Mouse (Mus musculus) midbrain, postnatal 0 days (tissue): ENCODE measurements around the gene Tns1. TPM values are rescaled to one million over a fixed set of nuclear protein-coding genes. Genes with fewer than 3 reads are reported as not detected.

Experiments used
- ATAC-seq: fragments of 200-750 bp; cut with Nextera tagmentation; 2 replicates; pipeline ENCODE4 v1.8.0; 2017; ENCODE audit warnings: moderate number of reproducible peaks, mild to moderate bottlenecking, moderate TSS enrichment, moderate library complexity; ENCODE audit not compliant: low FRiP score
- DNase-seq: peaks from one replicate; pipeline ENCODE4 v3.0.0-alpha.2; 2015; ENCODE audit warnings: low spot score
- H3K27ac ChIP-seq: fragments of 300-500 bp; sonication (generic); 2 replicates; pipeline ENCODE4 v1.5.1; 2014; ENCODE audit warnings: low read depth, mild to moderate bottlenecking, low read length, mixed read lengths
- H3K27me3 ChIP-seq: fragments of 300-500 bp; sonication (generic); 2 replicates; pipeline ENCODE4 v1.6.1; 2014; ENCODE audit warnings: low read length, control low read depth, mixed read lengths; ENCODE audit not compliant: insufficient read depth
- H3K36me3 ChIP-seq: fragments of 300-500 bp; sonication (generic); 2 replicates; pipeline ENCODE4 v1.6.1; 2014; ENCODE audit warnings: low read length, control low read depth, mixed read lengths; ENCODE audit not compliant: insufficient read depth
- H3K4me1 ChIP-seq: fragments of 300-500 bp; sonication (generic); 2 replicates; pipeline ENCODE4 v1.6.1; 2014; ENCODE audit warnings: mild to moderate bottlenecking, control low read depth, antibody characterized with exemption, low read length, mixed read lengths; ENCODE audit not compliant: insufficient read depth
- H3K4me2 ChIP-seq: fragments of 300-500 bp; sonication (generic); 2 replicates; pipeline ENCODE4 v1.6.1; 2014; ENCODE audit warnings: low read depth, mild to moderate bottlenecking, low read length, mixed read lengths; ENCODE audit not compliant: poor library complexity, severe bottlenecking
- H3K4me3 ChIP-seq: fragments of 300-500 bp; sonication (generic); 2 replicates; pipeline ENCODE4 v1.5.1; 2014; ENCODE audit warnings: low read depth, mild to moderate bottlenecking, low read length, moderate library complexity
- H3K9ac ChIP-seq: fragments of 300-500 bp; sonication (generic); replicated peaks from 2 replicates; pipeline ENCODE4 v1.6.1; 2014; ENCODE audit warnings: mild to moderate bottlenecking, low read length, moderate library complexity, mixed read lengths; ENCODE audit not compliant: poor library complexity, severe bottlenecking
- H3K9me3 ChIP-seq: fragments of 300-500 bp; sonication (generic); 2 replicates; pipeline ENCODE4 v1.6.1; 2016; ENCODE audit warnings: low read length, control low read depth
- CTCF ChIP-seq: IDR thresholded peaks from 2 replicates; pipeline ENCODE4 v1.5.1; 2016; ENCODE audit warnings: antibody characterized with exemption, mild to moderate bottlenecking
- WGBS: fragments of 180-500 bp; shearing (Covaris S2); extraction: QIAGEN DNeasy Blood & Tissue Kit; methylation state at CpG from one replicate; pipeline ENCODE4 v1.1.7; 2014; 5-methylcytosine and 5-hydroxymethylcytosine counted together
- polyA plus RNA-seq: library from polyadenylated mRNA; unstranded; fragments of >200 nt; fragmentation: Nextera tagmentation; extraction: Ambion mirVana; gene quantifications from 2 replicates; pipeline ENCODE4 v1.2.1, GENCODE M21; 2015
- total RNA-seq: library from RNA; depleted of rRNA; stranded (reverse); fragments of >200 nt; gene quantifications from 2 replicates; pipeline ENCODE4 v1.2.3, GENCODE M21; 2014

Gene Tns1
- total and polyA plus RNA-seq, 2 experiments from 2014 or later = 9.8 to 31.5 TPM

GRCm38 (mm10) chr1:74033407-74033806 is 90.8 kb downstream of the Tns1 start:
- Histone ChIP-seq H3K4me2 (no peak overlapping the region), H3K27me3 (peaks cover 7% of the 10 kb centered on the region; the same call in 1 of the 2 replicates), H3K4me1 (0 out of 2 replicates have a peak, but pooled peaks cover 4% of the 10 kb centered on the region), H3K9ac (no peak overlapping the region), H3K4me3 (no peak overlapping the region), H3K36me3 (no peaks in the 10 kb centered on the region), H3K27ac (no peak overlapping the region), H3K9me3 (no peaks in the 10 kb centered on the region)
- no peak for ATAC-seq
- 84% methylated on average over 4 of the region's 4 CpGs for WGBS
- DNase-seq = no peak
- no peak for TF ChIP-seq CTCF

GRCm38 (mm10) chr1:74032966-74033365 is 91.3 kb downstream of the Tns1 start:
- Histone ChIP-seq H3K4me1 (0 out of 2 replicates have a peak, but pooled peaks cover 6% of the 10 kb centered on the region), H3K9me3 (no peaks in the 10 kb centered on the region), H3K27ac (no peak overlapping the region), H3K4me2 (no peak overlapping the region), H3K4me3 (no peak overlapping the region), H3K9ac (no peak overlapping the region), H3K36me3 (no peaks in the 10 kb centered on the region), H3K27me3 (peaks cover 7% of the 10 kb centered on the region; the same call in 1 of the 2 replicates)
- WGBS = 78% methylated on average over 5 of the region's 5 CpGs
- ATAC-seq (no peak), DNase-seq (no peak)
- TF ChIP-seq CTCF = no peak

- no peak for TF ChIP-seq CTCF
- Histone ChIP-seq H3K36me3 (no peaks in the 10 kb centered on the region), H3K27me3 (0 out of 2 replicates have a peak, but pooled peaks cover 5% of the 10 kb centered on the region), H3K9me3 (no peaks in the 10 kb centered on the region), H3K27ac (no peak overlapping the region), H3K4me2 (no peak overlapping the region), H3K4me1 (0 out of 2 replicates have a peak, but pooled peaks cover 4% of the 10 kb centered on the region), H3K4me3 (no peak overlapping the region), H3K9ac (no peak overlapping the region)
- WGBS = 79% methylated on average over 9 of the region's 9 CpGs
- ATAC-seq (no peak), DNase-seq (no peak)
These were observed 92.3 kb downstream of the Tns1 start for GRCm38 (mm10) chr1:74031771-74032609.

- H3K4me3 ChIP-seq = no peak overlapping the region
- H3K9ac ChIP-seq = no peak overlapping the region
- DNase-seq (peak; percentile 78), ATAC-seq (no peak)
- peak overlapping the region; percentile 9; the same call in 1 of the 2 replicates for H3K27ac ChIP-seq
- no peaks in the 10 kb centered on the region for H3K27me3 ChIP-seq
- no peaks in the 10 kb centered on the region for H3K36me3 ChIP-seq
- H3K9me3 ChIP-seq = no peaks in the 10 kb centered on the region
- H3K4me1 ChIP-seq = 0 out of 2 replicates have a peak, but pooled peaks cover 3% of the 10 kb centered on the region
- H3K4me2 ChIP-seq = no peak overlapping the region
- TF ChIP-seq CTCF = no peak
- WGBS = 35% methylated on average over 3 of the region's 3 CpGs
These were observed 93.3 kb downstream of the Tns1 start for GRCm38 (mm10) chr1:74030901-74031360.

DNA sequence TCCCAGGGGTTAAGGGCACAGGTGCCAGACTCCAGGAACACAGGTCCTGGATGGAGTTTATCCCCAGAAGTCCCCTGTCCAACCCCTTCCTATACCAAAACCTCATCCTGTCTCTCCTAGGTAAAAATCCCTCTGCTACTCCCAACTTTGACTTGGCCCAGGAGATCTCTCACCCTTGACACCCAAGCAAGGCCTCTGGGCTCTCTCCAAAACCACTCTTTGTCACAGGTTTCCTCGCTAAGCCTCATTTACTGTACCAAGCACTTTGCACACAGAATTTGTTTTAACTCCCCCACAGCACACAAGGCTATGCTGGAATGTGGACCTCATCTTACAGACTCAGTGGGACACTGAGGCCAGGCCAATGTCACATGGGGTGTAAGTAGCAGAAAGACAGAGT is 94.0 kb downstream of the Tns1 start:
- Histone ChIP-seq H3K4me1 (0 out of 2 replicates have a peak, but pooled peaks cover 3% of the 10 kb centered on the region), H3K27ac (no peak overlapping the region), H3K9me3 (no peaks in the 10 kb centered on the region), H3K9ac (no peak overlapping the region), H3K36me3 (no peaks in the 10 kb centered on the region), H3K4me3 (no peak overlapping the region), H3K27me3 (no peaks in the 10 kb centered on the region), H3K4me2 (no peak overlapping the region)
- ATAC-seq (no peak), DNase-seq (no peak)
- TF ChIP-seq CTCF = no peak
- WGBS = 88% methylated on average over 1 of the region's 1 CpGs

DNA sequence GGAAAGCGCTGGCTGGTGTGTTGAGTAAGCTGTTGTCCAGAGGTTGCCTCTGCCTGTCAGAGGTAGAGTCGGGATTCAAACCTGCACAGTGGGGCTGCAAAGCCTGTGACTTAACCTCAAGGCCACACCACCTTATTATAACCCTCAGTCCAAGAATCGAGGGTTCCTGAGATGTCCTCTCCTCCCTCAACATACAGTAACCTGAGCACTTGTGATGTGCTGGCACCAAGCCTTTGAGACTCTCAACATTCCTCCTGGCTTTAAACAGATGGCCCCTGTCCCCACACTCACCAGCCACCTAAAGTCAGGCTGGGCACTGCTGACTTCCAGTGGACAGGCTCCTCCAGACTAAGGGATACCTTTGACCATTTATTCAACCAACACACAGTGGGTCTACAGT is 94.6 kb downstream of the Tns1 start:
- Histone ChIP-seq H3K4me1 (0 out of 2 replicates have a peak, but pooled peaks cover 3% of the 10 kb centered on the region), H3K9me3 (no peaks in the 10 kb centered on the region), H3K27me3 (no peaks in the 10 kb centered on the region), H3K4me3 (no peak overlapping the region), H3K36me3 (no peaks in the 10 kb centered on the region), H3K4me2 (no peak overlapping the region), H3K27ac (no peak overlapping the region), H3K9ac (no peak overlapping the region)
- WGBS = 90% methylated on average over 3 of the region's 3 CpGs
- DNase-seq (no peak), ATAC-seq (no peak)
- TF ChIP-seq CTCF = no peak
